Mouse (Mus musculus): Measurements from ENCODE around the gene Ell. TPM values are rescaled to one million over a fixed set of nuclear protein-coding genes. Genes with fewer than 3 reads are reported as not detected.

Ell gene
- total RNA-seq, 4 experiments from 2014 or later = 11.9 to 14.7 (median 12.3) TPM

DNA sequence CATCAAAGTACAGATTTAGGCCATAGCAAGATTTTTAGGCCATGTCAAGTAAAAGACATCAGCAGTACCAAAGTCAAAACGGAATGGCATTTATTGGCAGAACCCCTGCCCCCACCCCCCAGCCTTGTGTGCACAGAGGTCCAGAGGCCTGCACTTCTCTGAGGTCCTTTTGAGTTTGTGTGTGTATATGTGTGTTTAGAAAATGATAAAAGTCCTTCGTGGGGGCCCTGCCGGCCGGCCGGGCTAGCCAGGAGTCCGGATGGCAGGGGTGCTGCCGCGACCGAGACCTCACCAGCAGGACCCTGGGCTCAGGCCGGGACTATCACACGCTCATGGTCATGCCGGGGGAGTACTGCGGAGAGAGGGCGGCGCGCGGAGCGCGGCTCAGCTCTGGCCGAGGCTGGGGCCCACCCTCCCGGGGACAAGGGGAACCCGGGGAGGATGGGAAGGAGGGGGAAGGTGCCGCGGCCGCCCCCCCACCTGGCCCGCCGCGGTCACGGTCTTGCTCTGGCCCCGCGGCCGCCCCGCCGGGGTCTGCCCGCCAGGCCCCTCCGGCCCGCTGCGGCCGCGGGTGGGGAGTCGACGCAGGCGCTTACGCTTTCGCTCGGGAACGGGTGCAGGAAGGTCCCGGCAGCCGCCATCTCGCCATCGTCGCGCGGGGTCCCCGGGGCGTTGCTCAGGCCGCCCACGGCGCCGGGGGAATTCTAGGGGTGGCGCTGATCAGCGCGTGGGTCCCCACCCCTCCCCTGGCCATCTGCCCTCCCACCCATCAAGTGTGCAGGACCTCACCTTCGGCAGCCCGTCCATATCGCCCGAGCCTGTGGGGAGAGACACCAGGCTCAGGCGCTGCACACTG is 58.4 kb downstream of the Ell start:
- DNase-seq (ENCODE audit: low spot score in 2 of 2) = no peak

- DNase-seq (ENCODE audit: low spot score in 2 of 2) = peak; percentile 65
These were observed 59.0 kb downstream of the Ell start for GRCm38 (mm10) chr8:70598283-70598682.

DNA sequence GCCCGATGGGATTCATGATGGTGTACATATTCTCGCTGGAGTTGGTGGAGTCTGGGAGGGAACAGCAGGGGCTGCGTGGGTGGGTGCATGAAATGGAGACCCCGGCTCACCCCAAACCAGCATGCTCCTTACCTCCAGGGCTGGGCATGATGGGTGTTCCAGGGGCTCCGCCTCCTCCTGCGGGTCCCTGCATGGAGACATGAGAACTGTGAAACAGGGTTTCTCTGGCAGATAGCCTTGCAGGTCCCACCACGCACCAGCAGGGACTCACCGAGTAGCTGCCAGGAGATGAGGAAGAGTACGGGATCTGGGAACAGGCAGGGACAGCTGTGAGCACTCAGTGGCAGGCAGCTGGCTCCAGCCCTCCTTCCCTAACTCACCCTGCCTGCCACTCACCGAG is 59.5 kb downstream of the Ell start:
- DNase-seq (ENCODE audit: low spot score in 2 of 2) = no peak

GRCm38 (mm10) chr8:70599507-70600290 is 60.4 kb downstream of the Ell start:
- DNase-seq (ENCODE audit: low spot score in 2 of 2) = no peak

DNA sequence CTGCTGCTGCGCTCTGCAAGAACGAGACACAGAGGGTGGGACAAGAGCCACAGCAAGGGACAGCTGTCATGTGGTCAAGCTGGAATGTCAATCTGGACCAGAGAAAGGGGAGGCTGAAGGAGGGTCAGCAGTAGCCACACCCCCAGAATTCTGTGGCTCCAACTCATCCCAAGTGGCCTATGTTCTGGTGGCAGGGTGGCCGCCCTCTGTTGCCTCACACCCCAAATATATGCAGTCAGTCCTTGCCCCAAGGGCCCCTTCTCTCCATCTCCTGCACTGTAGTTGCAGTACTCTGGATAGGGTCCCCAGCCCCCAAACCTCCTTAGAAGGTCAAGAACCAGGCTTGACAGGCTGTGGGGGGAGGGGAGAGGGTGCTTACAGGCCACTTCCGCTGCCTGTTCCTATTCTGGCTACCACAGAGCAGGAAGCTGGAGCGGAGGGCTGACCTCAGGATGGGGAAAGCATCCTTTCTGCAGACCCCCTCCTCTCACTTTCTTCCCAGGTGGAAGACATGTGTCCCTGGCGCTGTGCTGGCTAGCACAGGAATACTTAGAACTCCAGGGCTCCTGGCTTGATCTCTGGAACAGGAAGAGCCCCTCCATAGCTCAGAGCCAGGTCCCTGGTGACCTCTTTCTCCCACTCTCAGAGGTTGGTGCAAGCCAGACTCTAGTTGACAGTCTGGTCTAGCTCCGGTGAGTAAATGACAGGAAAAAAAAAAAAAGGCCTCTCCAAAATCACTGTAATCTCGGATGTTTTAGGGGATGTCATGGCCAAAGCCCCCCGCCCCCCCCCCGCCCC is 61.4 kb downstream of the Ell start:
- DNase-seq (ENCODE audit: low spot score in 2 of 2) = no peak

DNA sequence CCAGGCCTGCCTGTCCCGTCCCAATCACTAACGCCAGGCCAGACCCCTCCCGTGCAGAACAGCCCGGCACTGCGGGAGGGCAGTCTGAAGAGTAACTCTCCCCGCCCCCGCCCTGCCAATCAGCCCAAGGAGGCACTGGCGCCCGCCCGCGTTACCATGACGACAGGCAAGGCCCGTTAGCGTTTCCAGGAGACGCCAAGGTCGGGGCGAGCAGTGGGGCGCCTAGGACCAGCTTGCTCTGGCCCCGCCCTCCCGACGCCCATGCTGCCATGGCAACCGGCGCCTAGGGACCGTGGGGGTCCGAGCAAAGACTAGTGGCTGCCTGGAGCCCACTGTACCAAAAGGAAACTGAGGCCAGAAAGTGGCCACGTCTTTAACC is 62.0 kb downstream of the Ell start:
- no peak for DNase-seq (ENCODE audit: low spot score in 2 of 2)

GRCm38 (mm10) chr8:70602139-70602811 is 63.0 kb downstream of the Ell start:
- no peak for DNase-seq (ENCODE audit: low spot score in 2 of 2)

DNA sequence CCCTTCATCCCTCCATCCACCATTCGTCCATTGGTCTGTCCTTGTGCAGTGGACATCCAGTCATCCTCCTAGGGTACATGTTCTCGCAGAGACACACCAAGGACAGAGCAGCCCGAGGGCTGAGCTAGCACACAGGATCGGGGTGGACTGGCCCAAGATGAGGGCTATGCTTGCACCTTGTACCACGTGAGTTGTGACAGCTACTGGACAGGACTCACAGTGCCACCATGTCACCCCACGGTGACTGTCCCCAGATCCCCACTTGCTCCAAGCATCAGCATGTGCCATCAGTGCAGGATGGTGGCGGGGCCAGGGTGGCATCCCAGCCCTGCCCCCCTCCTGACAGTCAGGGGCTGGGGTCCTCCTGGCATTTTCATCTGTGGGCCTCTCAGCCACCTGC is 65.3 kb downstream of the Ell start:
- DNase-seq (ENCODE audit: low spot score in 2 of 2) = no peak

DNA sequence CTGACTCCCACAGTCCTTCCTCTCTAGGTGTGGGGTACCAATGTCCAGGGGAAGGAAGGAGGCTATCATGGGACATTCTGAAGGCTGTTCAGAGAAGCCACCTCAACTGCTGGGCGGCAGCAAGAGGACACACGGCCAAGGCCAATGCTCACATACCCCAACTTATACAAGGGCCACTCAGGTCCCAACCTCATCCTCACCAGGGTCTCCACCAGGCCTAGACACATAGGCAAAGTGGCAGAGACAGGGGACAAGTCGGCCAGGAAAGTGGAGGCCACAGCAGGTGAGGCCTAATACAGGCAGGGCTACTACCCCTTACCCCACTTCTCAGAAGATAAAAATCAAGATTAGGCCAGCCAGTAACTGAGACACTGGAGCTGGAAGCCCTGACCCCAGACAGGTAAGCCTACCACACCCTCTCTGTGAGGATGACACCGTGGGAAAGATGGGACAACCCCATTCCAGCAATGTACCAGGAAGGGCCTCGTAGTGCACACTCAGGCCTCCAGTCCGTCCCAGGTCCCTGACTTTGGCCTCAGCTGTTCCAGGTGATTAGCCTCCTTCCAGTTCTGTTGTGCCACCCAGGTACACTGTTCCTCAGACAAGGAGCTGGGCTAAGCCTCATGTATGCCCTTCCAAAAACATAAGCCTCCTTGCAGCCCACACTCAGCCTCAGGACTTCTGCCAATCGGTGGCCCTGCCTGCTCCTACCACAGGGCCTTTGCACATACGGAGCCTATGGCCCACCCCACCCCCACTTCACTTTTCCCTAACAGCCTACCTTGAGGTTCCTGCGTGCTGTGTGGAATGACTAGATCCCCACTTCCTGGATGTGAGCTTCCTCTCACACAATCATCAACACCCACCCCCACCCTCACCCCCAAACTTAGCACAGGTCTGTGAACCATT is 66.9 kb downstream of the Ell start:
- DNase-seq (ENCODE audit: low spot score in 2 of 2) = no peak

DNA sequence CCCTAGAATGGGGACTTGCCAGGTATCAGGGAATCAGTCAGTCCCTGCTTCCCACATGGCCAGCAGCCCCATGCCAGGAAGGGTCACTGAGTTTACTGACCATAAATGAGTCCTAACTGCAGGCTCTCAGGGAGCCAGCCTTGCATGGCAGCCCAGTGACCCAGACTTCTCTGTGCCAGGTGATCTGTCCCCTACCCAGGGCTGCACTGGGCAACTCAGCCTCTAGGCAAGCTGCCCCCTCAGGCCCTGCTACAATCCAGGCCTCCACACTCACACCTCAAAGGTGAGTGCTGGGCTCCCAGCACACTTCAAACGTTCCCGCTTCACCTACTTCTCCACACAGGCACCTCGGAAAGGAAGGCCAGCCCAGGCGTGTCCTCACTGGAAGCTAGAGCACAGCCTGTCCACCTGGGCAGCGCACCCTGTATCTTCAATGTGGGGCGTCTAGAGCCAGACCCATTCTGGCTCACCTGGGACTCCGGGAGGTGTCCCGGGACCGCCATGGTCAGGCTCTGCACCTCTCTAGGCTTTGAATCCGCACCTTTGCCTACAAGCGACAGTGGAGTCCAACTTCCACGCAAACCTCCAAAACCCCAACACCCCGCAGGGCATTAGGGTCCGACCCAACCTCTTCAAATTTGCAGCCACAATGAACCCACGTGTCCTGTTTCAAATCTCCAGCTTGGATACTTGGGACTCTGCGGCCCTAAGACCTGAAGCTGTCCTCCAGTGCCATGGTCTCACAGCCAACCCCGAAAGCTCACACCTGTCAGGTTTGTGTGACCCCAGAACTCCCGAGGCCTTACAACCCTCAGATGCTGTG is 67.7 kb downstream of the Ell start:
- no peak for DNase-seq (ENCODE audit: low spot score in 2 of 2)

DNA sequence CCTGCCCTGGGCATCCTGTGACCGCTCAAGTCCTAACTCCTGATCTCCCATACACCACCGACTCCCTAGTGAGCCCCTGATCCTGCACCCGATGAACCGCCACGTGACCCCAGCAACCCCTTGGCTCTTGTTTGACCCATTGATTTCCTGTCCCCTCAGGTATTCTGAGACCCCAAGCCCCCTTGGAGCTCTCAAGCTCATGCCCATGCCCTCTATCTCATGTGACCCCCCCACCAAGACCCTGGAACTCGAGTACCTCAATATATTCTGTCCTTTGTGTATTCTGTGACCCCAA is 68.3 kb downstream of the Ell start:
- no peak for DNase-seq (ENCODE audit: low spot score in 2 of 2)

DNA sequence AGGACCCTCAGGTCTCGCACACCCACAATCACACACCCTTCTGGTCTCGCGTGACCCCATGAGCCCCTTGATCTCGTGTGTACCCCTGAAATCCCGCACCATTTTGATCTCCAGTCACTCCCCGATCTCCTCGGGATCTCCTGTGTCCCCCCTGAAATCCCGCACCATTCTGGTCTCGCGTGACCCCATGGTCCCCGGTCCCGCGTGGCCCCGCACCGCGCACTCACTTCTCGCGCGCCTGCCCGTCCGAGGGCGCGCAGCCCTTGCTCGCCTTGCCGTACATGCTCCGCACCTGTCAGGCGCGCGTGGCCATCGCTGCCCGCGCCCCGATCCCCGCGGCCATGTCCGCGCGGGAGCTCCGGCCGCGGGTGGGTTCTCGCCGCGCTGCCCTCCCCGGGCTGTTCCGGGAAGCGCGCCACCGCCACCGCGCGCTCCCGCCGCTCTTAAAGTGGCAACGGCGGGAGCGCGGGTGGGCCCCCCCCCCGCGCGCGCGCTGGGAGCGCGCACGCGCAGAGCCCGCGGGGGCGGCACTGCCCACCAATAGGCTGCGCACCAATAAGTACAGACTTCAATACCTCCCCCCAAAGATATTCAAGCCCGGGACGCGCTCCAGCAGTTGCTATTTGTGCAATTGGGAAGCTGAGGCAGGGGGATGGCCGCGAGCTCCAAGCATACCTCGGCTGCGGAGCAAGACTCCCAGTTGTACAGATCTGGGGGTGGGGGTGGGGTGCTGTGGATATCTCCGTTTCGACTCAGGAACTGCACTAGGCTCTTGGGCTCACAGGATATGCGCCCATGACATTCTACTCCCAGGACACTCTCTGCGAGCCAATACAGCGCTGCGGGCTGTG is 68.9 kb downstream of the Ell start:
- DNase-seq (ENCODE audit: low spot score in 2 of 2) = peak in 1 of 2 experiments; percentile 53

- no peak for DNase-seq (ENCODE audit: low spot score in 2 of 2)
These were observed 69.6 kb downstream of the Ell start, which contains the start of gene Ssbp4 for GRCm38 (mm10) chr8:70608749-70609367. Ssbp4 (minus strand) TSS chr8:70608872.

DNA sequence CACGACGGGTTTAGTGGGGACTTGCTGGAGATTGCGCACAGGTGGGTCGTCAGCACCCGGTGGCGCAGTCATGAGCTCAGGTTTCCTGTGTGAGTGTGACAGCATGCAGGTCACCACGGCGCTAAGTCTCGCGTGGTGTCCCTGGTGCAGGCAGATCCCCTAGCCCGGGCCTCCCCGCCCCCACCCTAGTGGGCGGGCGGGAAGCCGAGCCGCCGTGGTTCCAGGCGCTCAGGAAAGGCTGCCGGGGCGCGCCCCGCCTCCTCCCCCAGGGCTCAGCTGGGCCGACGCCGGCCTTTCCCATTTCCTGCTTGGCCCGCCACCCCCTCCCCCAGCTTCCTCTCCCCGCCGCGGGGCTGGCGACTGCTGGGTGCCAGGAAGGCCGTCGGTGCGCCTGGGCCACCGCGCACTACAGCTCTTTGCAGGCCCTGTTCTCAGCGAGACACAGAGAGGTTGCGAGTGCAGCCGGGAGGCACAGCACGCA is 70.2 kb downstream of the Ell start:
- peak; percentile 78 to 87 for DNase-seq (ENCODE audit: low spot score in 2 of 2)

DNA sequence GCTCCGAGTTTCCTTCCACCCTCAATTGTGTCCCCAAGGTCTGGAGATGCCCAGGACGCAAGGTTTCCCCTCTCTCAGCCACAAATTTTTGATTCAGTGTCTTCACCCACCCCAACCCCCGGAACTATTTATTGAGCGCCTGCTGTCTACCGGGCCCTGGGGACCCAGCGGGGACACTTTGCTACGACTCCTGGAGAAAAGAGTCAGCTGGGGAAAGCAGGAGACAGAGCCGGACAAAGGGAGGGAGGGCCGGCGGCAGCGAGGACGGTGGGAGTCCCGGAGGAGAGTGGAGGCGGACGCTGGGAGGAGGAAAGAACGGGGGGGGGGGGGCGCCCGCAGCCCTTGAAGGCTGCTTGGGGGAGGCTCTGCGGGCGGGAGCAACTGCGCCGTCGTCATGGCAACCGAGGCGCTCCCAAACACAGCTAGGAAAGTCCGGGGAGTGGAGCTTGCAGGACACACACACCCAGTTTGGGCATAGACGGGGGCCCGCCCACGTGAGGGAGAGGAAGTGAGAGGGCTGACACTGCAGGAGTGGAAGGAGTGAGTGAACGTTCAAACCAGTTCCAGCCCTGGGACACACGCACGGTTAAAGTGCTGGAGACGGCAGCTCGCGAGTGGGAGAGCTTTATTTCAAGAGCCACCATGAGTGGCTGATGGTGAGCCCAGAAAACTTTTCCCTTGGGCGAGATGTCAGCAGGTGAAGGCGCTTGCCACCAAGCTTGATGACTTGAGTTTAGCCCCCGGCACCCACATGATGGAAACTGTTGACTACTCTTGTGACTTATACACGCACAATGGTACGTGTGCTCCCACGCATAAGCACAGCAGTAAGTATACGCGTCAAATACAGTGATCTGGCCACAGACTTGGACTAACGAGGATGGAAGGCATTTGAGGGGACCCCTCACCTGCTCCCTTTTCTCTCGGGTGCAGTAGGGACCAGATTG is 70.9 kb downstream of the Ell start:
- DNase-seq (ENCODE audit: low spot score in 2 of 2) = peak; percentile 80 to 90

Data from gastrocnemius, adult 8-10 months (tissue).